Comparison of ENCODE assay signal across 9 mouse cellular contexts in genomic region chr13:54609301-54609700, GRCm38 (mm10). TPM values are rescaled to one million over a fixed set of nuclear protein-coding genes. Genes with fewer than 3 reads are reported as not detected.
DNase-seq lines count a peak whose midpoint lies in the region; ATAC-seq lines count a peak whose summit lies in the region.
"Had no signal": no experiment of that assay in that cellular context is flagged by ENCODE, and none has a peak within 500 bp of the region (broad histone marks: within the 10 kb centered on the region; RNA-seq: fewer than 3 reads in every experiment).

No protein-coding gene starts in this region.

- WGBS in heart, embryonic 10.5 days: 10% methylated on average over 1 of the region's 1 CpGs
- 18% methylated on average over 1 of the region's 1 CpGs for WGBS in neural tube, embryonic 12.5 days
- WGBS in intestine, embryonic 16.5 days: 33% methylated on average over 1 of the region's 1 CpGs
- 19% methylated on average over 1 of the region's 1 CpGs for WGBS in stomach, embryonic 16.5 days

- H3K36me3 ChIP-seq in heart, embryonic 10.5 days: peaks cover 10% of the 10 kb centered on the region; the same call in 1 of the 2 replicates
- 0 out of 2 replicates have a peak, but pooled peaks cover 3% of the 10 kb centered on the region for H3K36me3 ChIP-seq in neural tube, embryonic 12.5 days
- 0 out of 2 replicates have a peak, but pooled peaks cover 2% of the 10 kb centered on the region for H3K36me3 ChIP-seq in intestine, embryonic 16.5 days (ENCODE audit: control insufficient read depth, insufficient read depth, low read length)
- H3K36me3 ChIP-seq in stomach, embryonic 16.5 days (ENCODE audit: control insufficient read depth, insufficient read depth, low read length): no peaks in the 10 kb centered on the region

- peaks cover 25% of the 10 kb centered on the region for H3K4me1 ChIP-seq in heart, embryonic 10.5 days
- H3K4me1 ChIP-seq in neural tube, embryonic 12.5 days: peaks cover 20% of the 10 kb centered on the region
- H3K4me1 ChIP-seq in intestine, embryonic 16.5 days (ENCODE audit: control insufficient read depth, insufficient read depth, low read length): peaks cover 31% of the 10 kb centered on the region
- H3K4me1 ChIP-seq in stomach, embryonic 16.5 days (ENCODE audit: control insufficient read depth, insufficient read depth, low read length): peaks cover 15% of the 10 kb centered on the region

- no peak for ATAC-seq in neural tube, embryonic 12.5 days (ENCODE audit: low FRiP score, low read depth)
- no peak for ATAC-seq in intestine, embryonic 16.5 days
- ATAC-seq in stomach, embryonic 16.5 days (ENCODE audit: insufficient read depth, low FRiP score): no peak

- peaks cover 16% of the 10 kb centered on the region; the same call in 1 of the 2 replicates for H3K27me3 ChIP-seq in heart, embryonic 10.5 days (ENCODE audit: insufficient read depth, poor library complexity, severe bottlenecking)
- H3K27me3 ChIP-seq in neural tube, embryonic 12.5 days (replicated peaks): no peaks in the 10 kb centered on the region
- no peaks in the 10 kb centered on the region for H3K27me3 ChIP-seq in intestine, embryonic 16.5 days (replicated peaks; ENCODE audit: control insufficient read depth, insufficient read depth, low read length)
- no peaks in the 10 kb centered on the region for H3K27me3 ChIP-seq in stomach, embryonic 16.5 days (ENCODE audit: control insufficient read depth, insufficient read depth, low read length)
- H3K27me3 ChIP-seq: megakaryocyte, embryonic 14.5 days had no signal

- peak overlapping the region; percentile 41 for H3K4me2 ChIP-seq in neural tube, embryonic 12.5 days (replicated peaks)
- no peak overlapping the region for H3K4me2 ChIP-seq in intestine, embryonic 16.5 days (ENCODE audit: low read depth, low read length)
- peak overlapping the region; percentile 18; the same call in 1 of the 2 replicates for H3K4me2 ChIP-seq in stomach, embryonic 16.5 days (ENCODE audit: low read depth, low read length)

- H3K9me3 ChIP-seq in heart, embryonic 10.5 days: no peaks in the 10 kb centered on the region
- H3K9me3 ChIP-seq in neural tube, embryonic 12.5 days: no peaks in the 10 kb centered on the region
- H3K9me3 ChIP-seq in intestine, embryonic 16.5 days (ENCODE audit: control insufficient read depth, low read length): no peaks in the 10 kb centered on the region
- H3K9me3 ChIP-seq in stomach, embryonic 16.5 days (replicated peaks; ENCODE audit: control insufficient read depth, low read length): no peaks in the 10 kb centered on the region
- H3K9me3 ChIP-seq: megakaryocyte, embryonic 14.5 days had no signal

- peak overlapping the region; percentile 52; the same call in 1 of the 2 replicates for H3K27ac ChIP-seq in heart, embryonic 10.5 days
- no peak overlapping the region for H3K27ac ChIP-seq in neural tube, embryonic 12.5 days
- H3K27ac ChIP-seq in intestine, embryonic 16.5 days (ENCODE audit: low read length): no peak overlapping the region
- H3K27ac ChIP-seq in stomach, embryonic 16.5 days (ENCODE audit: low read length): peak overlapping the region; percentile 46; the same call in 1 of the 2 replicates

- no peak overlapping the region for H3K4me3 ChIP-seq in heart, embryonic 10.5 days
- H3K4me3 ChIP-seq in neural tube, embryonic 12.5 days: no peak overlapping the region
- no peak overlapping the region for H3K4me3 ChIP-seq in intestine, embryonic 16.5 days (ENCODE audit: low read length)
- H3K4me3 ChIP-seq in stomach, embryonic 16.5 days (replicated peaks; ENCODE audit: low read length): no peak overlapping the region
- H3K4me3 ChIP-seq: megakaryocyte, embryonic 14.5 days had no signal

- H3K9ac ChIP-seq in neural tube, embryonic 12.5 days: no peak overlapping the region
- H3K9ac ChIP-seq in intestine, embryonic 16.5 days (ENCODE audit: low read depth, low read length): peak overlapping the region; percentile 43; the same call in 1 of the 2 replicates
- H3K9ac ChIP-seq in stomach, embryonic 16.5 days (ENCODE audit: low read length): peak overlapping the region; percentile 61

- no peak for DNase-seq in heart, embryonic 10.5 days (ENCODE audit: low spot score)
- no peak for DNase-seq in heart, postnatal 4 days
- DNase-seq in neural tube, embryonic 10.5 days (ENCODE audit: extremely low spot score, low spot score): no peak
- DNase-seq in left cerebral cortex, adult 18-20 months (ENCODE audit: low spot score in 2 of 2): no peak
- no peak for DNase-seq in kidney, adult 9 months

RNA-seq across cellular contexts. Expression of gene Cltb, which starts 1.8 kb away (rescaled TPM):
- 32.1 and 36.5 TPM in 2 replicates for polyA plus RNA-seq in heart, embryonic 10.5 days (2016; fragmentation: Nextera tagmentation; extraction: Ambion mirVana)
- total RNA-seq in heart, postnatal 4 days (2021): 10 to 100 TPM; 90.0 to 96.8 TPM
- polyA plus RNA-seq in neural tube, embryonic 12.5 days (2016; fragmentation: Nextera tagmentation; extraction: Ambion mirVana): 68.9 and 71.0 TPM in 2 replicates
- polyA plus RNA-seq in intestine, embryonic 16.5 days (2015; fragmentation: Nextera tagmentation; extraction: Ambion mirVana): 80.1 and 87.4 TPM in 2 replicates
- polyA plus RNA-seq in stomach, embryonic 16.5 days (2015; fragmentation: Nextera tagmentation; extraction: Ambion mirVana): 79.6 and 79.8 TPM in 2 replicates
- 100 to 1,000 TPM; 280 to 320 TPM for total RNA-seq in left cerebral cortex, adult 18-20 months (2021)

RNA-seq across cellular contexts. Expression of gene Faf2, which starts 12.3 kb away (rescaled TPM):
- polyA plus RNA-seq in heart, embryonic 10.5 days (2016; fragmentation: Nextera tagmentation; extraction: Ambion mirVana): 58.7 and 68.8 TPM in 2 replicates
- total RNA-seq in heart, postnatal 4 days (2021): 10 to 100 TPM; 41.7 to 42.8 TPM
- 77.1 and 86.9 TPM in 2 replicates for polyA plus RNA-seq in neural tube, embryonic 12.5 days (2016; fragmentation: Nextera tagmentation; extraction: Ambion mirVana)
- 61.0 and 70.2 TPM in 2 replicates for polyA plus RNA-seq in intestine, embryonic 16.5 days (2015; fragmentation: Nextera tagmentation; extraction: Ambion mirVana)
- 67.4 and 71.9 TPM in 2 replicates for polyA plus RNA-seq in stomach, embryonic 16.5 days (2015; fragmentation: Nextera tagmentation; extraction: Ambion mirVana)
- total RNA-seq in left cerebral cortex, adult 18-20 months (2021): 10 to 100 TPM; 55.9 to 56.8 TPM

RNA-seq across cellular contexts. Expression of gene Higd2a, which starts 19.3 kb away (rescaled TPM):
- 179 and 208 TPM in 2 replicates for polyA plus RNA-seq in heart, embryonic 10.5 days (2016; fragmentation: Nextera tagmentation; extraction: Ambion mirVana)
- total RNA-seq in heart, postnatal 4 days (2021): 100 to 1,000 TPM; 224 to 238 TPM
- 172 and 180 TPM in 2 replicates for polyA plus RNA-seq in neural tube, embryonic 12.5 days (2016; fragmentation: Nextera tagmentation; extraction: Ambion mirVana)
- polyA plus RNA-seq in intestine, embryonic 16.5 days (2015; fragmentation: Nextera tagmentation; extraction: Ambion mirVana): 260 TPM in 2 replicates
- polyA plus RNA-seq in stomach, embryonic 16.5 days (2015; fragmentation: Nextera tagmentation; extraction: Ambion mirVana): 182 and 211 TPM in 2 replicates
- 100 to 1,000 TPM; 136 to 144 TPM for total RNA-seq in left cerebral cortex, adult 18-20 months (2021)

RNA-seq across cellular contexts. Expression of gene Nop16, which starts 19.4 kb away (rescaled TPM):
- 79.6 and 112 TPM in 2 replicates for polyA plus RNA-seq in heart, embryonic 10.5 days (2016; fragmentation: Nextera tagmentation; extraction: Ambion mirVana)
- 10 to 100 TPM; 21.8 to 21.9 TPM for total RNA-seq in heart, postnatal 4 days (2021)
- polyA plus RNA-seq in neural tube, embryonic 12.5 days (2016; fragmentation: Nextera tagmentation; extraction: Ambion mirVana): 58.0 and 66.2 TPM in 2 replicates
- 75.3 and 91.4 TPM in 2 replicates for polyA plus RNA-seq in intestine, embryonic 16.5 days (2015; fragmentation: Nextera tagmentation; extraction: Ambion mirVana)
- 87.1 and 88.7 TPM in 2 replicates for polyA plus RNA-seq in stomach, embryonic 16.5 days (2015; fragmentation: Nextera tagmentation; extraction: Ambion mirVana)
- total RNA-seq in left cerebral cortex, adult 18-20 months (2021): 10 to 100 TPM; 23.5 to 24.6 TPM

RNA-seq across cellular contexts. Expression of gene Arl10, which starts 34.5 kb away (rescaled TPM):
- polyA plus RNA-seq in heart, embryonic 10.5 days (2016; fragmentation: Nextera tagmentation; extraction: Ambion mirVana): 22.8 and 30.1 TPM in 2 replicates
- total RNA-seq in heart, postnatal 4 days (2021): 10 to 100 TPM; 13.3 to 13.7 TPM
- 50.2 and 53.3 TPM in 2 replicates for polyA plus RNA-seq in neural tube, embryonic 12.5 days (2016; fragmentation: Nextera tagmentation; extraction: Ambion mirVana)
- polyA plus RNA-seq in intestine, embryonic 16.5 days (2015; fragmentation: Nextera tagmentation; extraction: Ambion mirVana): 18.8 and 21.5 TPM in 2 replicates
- polyA plus RNA-seq in stomach, embryonic 16.5 days (2015; fragmentation: Nextera tagmentation; extraction: Ambion mirVana): 21.7 and 23.1 TPM in 2 replicates
- total RNA-seq in left cerebral cortex, adult 18-20 months (2021): 10 to 100 TPM; 28.2 to 30.3 TPM

Comparison
In these comparisons a context has a peak if more than half of its experiments do, and no peak if none do; other contexts are left out.
1. H3K27ac ChIP-seq: peak in heart, embryonic 10.5 days (single experiment) and stomach, embryonic 16.5 days (single experiment); none in neural tube, embryonic 12.5 days (single experiment) and intestine, embryonic 16.5 days (single experiment).